Mouse (Mus musculus): ENCODE measurements around the gene Kdm2a.

The Kdm2a gene

GRCm38 (mm10) chr19:4328737-4329304, 69.3 kb downstream of the Kdm2a start:
- no peak for DNase-seq (ENCODE audit: low spot score)

- no peak for DNase-seq (ENCODE audit: low spot score)
Measured at GRCm38 (mm10) chr19:4326881-4327280, 71.2 kb downstream of the Kdm2a start.

GRCm38 (mm10) chr19:4326106-4326505, 72.0 kb downstream of the Kdm2a start:
- no peak for DNase-seq (ENCODE audit: low spot score)

- DNase-seq (ENCODE audit: low spot score): no peak
Measured at GRCm38 (mm10) chr19:4322134-4322533, 76.0 kb downstream of the Kdm2a start.

GRCm38 (mm10) chr19:4321622-4322021, 76.5 kb downstream of the Kdm2a start:
- no peak for DNase-seq (ENCODE audit: low spot score)

GRCm38 (mm10) chr19:4319272-4319671, 78.8 kb downstream of the Kdm2a start:
- no peak for DNase-seq (ENCODE audit: low spot score)

- DNase-seq (ENCODE audit: low spot score): no peak
Measured at GRCm38 (mm10) chr19:4317181-4317580, 80.9 kb downstream of the Kdm2a start.

- no peak for DNase-seq (ENCODE audit: low spot score)
Measured at GRCm38 (mm10) chr19:4315223-4315944, 82.7 kb downstream of the Kdm2a start.

- peak; percentile 33 for DNase-seq (ENCODE audit: low spot score)
Measured at GRCm38 (mm10) chr19:4309776-4310185, 88.3 kb downstream of the Kdm2a start.

- DNase-seq (ENCODE audit: low spot score): no peak
Measured at GRCm38 (mm10) chr19:4309302-4309701, 88.8 kb downstream of the Kdm2a start.

- no peak for DNase-seq (ENCODE audit: low spot score)
Measured at GRCm38 (mm10) chr19:4306190-4306577, 91.9 kb downstream of the Kdm2a start, which contains the start of gene Grk2. Gene Grk2, minus strand, starts transcription at chr19:4306222.

- no peak for DNase-seq (ENCODE audit: low spot score)
Measured at GRCm38 (mm10) chr19:4305491-4306189, 92.4 kb downstream of the Kdm2a start.

GRCm38 (mm10) chr19:4304871-4305321, 93.2 kb downstream of the Kdm2a start:
- no peak for DNase-seq (ENCODE audit: low spot score)

- DNase-seq (ENCODE audit: low spot score): no peak
Measured at GRCm38 (mm10) chr19:4304251-4304821, 93.7 kb downstream of the Kdm2a start.

GRCm38 (mm10) chr19:4303640-4303995, 94.5 kb downstream of the Kdm2a start:
- no peak for DNase-seq (ENCODE audit: low spot score)

GRCm38 (mm10) chr19:4302936-4303639, 95.0 kb downstream of the Kdm2a start:
- no peak for DNase-seq (ENCODE audit: low spot score)

- DNase-seq (ENCODE audit: low spot score): no peak
Measured at GRCm38 (mm10) chr19:4301735-4302651, 96.1 kb downstream of the Kdm2a start.

GRCm38 (mm10) chr19:4300852-4301734, 97.0 kb downstream of the Kdm2a start:
- no peak for DNase-seq (ENCODE audit: low spot score)

- no peak for DNase-seq (ENCODE audit: low spot score)
Measured at GRCm38 (mm10) chr19:4300271-4300704, 97.8 kb downstream of the Kdm2a start.
